Mouse (Mus musculus) right cerebral cortex, postnatal 14 days (tissue): ENCODE data around the gene Pnck.

Experiments
- DNase-seq: peaks from one replicate; pipeline ENCODE4 v3.0.0; 2022

Pnck gene

GRCm38 (mm10) chrX:73639255-73639675 is 20.7 kb downstream of the Pnck start, which contains the start of gene Dusp9:
Gene Dusp9, plus strand, starts transcription at chrX:73639419.
- no peak for DNase-seq

- DNase-seq, result no peak
These were observed 22.5 kb downstream of the Pnck start for GRCm38 (mm10) chrX:73637415-73637814.

GRCm38 (mm10) chrX:73635425-73635824 is 24.5 kb downstream of the Pnck start:
- no peak for DNase-seq

DNA sequence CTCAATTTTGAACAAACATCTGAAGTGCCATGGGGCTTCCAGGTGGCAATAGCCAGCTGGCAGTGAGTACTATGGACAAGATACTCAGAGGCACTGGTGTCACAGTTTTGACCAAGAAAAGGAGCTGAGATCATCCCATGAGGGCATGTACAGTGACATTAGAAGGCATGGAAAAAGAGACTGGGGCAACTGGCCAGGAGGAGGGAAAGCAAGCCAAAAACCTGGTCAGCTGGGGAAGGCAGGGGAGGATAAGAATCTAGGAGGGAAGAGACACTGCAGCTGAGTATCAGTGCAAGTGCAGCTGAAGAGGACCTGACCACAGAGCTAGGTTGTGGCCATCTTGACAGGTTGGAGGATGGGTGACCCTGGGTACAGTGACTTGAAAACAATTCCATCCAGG is 32.9 kb downstream of the Pnck start:
- DNase-seq, result no peak

DNA sequence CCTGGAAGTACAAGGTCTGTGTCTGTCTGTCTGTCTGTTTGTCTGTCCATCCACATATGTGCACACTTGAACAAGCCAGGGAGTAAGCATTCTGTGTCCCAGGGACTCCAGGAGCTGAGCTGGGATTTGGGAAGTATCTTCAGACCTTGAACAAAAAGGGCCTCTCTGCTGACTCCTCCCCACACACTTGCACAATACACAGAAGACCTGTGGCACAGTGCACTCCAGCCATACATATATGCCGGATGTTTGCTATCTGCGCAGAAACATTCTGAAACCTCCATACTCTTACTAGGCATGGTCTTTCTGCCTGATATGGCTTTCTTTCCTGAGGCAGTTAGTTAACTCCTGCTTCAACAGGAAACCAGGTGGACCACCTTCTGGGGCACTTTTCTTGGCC is 40.0 kb downstream of the Pnck start:
- no peak for DNase-seq

DNA sequence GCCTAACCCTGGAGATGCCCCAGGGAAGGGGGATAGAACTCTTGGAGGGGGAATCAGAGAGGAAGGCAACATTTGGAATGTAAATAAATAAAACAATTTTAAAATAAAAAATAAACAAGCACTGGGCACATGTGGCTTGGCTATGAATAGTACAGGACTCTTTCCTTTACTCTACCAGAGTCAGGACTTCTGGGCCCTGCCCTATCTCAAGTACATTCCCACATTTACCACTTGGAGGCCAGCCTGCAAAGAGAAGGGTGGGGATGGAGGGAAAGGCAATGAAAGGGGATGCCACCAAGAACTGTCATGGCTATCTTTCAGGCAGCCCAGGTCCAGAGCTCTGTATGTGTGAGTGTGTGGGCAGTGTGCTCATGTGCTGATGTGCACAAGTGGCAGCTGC is 40.5 kb downstream of the Pnck start:
- DNase-seq, result no peak

DNA sequence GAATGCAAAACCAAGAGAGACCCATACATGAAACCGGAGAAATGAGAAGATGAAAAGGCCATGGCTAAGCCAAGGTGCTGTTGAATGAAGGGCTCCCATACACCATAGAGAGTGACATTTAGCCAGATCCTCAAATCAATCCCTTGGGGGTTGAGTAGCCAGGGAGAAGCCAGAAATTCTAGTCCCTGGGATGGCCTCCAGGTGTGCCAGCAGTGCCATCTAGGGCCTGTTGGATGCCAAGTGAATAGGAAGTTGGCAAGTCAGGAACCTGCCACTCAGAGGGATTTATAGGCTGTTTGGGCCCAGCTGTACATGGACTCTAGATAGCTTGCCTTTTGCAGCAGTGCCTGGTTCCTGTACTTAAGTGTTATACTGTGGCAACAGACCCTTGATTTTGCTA is 44.0 kb downstream of the Pnck start:
- no peak for DNase-seq

GRCm38 (mm10) chrX:73613665-73614064 is 46.3 kb downstream of the Pnck start:
- no peak for DNase-seq
